Mouse (Mus musculus): ENCODE data around the gene 6030468B19Rik.

6030468B19Rik gene

GRCm38 (mm10) chr11:117855360-117855759 is 57.9 kb downstream of the 6030468B19Rik start:
- no peak for DNase-seq (ENCODE audit: low spot score in 2 of 2)

DNA sequence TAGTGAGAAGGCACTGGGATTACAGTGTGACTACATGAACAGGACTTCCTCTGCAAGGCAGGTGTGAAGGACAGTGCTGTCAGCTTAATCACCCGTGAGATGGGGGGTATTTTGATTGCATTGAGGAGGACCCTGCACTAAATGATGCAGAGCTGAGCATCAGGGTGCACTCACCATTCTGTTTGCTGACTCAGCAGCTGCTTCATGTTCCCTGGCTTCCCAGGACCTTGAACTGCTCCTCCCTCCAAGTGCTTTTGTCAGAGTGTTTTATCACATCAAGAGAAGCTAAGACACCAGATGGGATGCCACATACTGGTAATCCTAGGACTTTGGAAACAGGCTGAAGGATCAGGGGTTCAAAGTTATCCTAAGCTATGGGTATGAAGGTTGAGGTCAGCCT is 58.5 kb downstream of the 6030468B19Rik start:
- DNase-seq (ENCODE audit: low spot score in 2 of 2), result no peak
